Mouse (Mus musculus) hindbrain, embryonic 10.5 days (tissue): ENCODE measurements around the gene Gm20931. TPM values are rescaled to one million over a fixed set of nuclear protein-coding genes. Genes with fewer than 3 reads are reported as not detected.
"Not testable (repeated sequence)": the region's sequence is repeated elsewhere in the genome, so short reads cannot be mapped to it uniquely, and the experiment has no call there.

ENCODE experiments used
- DNase-seq: peaks from one replicate; pipeline ENCODE4 v3.0.0-alpha.2; 2017; ENCODE audit warnings: low spot score
- H3K27ac ChIP-seq: fragments of 300-500 bp; sonication (generic); 2 replicates; pipeline ENCODE4 v1.5.1; 2016; ENCODE audit warnings: mild to moderate bottlenecking, moderate library complexity
- H3K27me3 ChIP-seq: fragments of 300-500 bp; sonication (generic); 2 replicates; pipeline ENCODE4 v1.6.1; 2016; ENCODE audit warnings: mild to moderate bottlenecking; ENCODE audit not compliant: poor library complexity, insufficient read depth, severe bottlenecking
- H3K36me3 ChIP-seq: fragments of 300-500 bp; sonication (generic); 2 replicates; pipeline ENCODE4 v1.6.1; 2016; ENCODE audit warnings: mild to moderate bottlenecking, moderate library complexity
- H3K4me1 ChIP-seq: fragments of 300-500 bp; sonication (generic); replicated peaks from 2 replicates; pipeline ENCODE4 v1.6.1; 2016; ENCODE audit warnings: mild to moderate bottlenecking
- H3K4me3 ChIP-seq: fragments of 300-500 bp; sonication (generic); 2 replicates; pipeline ENCODE4 v1.5.1; 2016; ENCODE audit warnings: mild to moderate bottlenecking, moderate library complexity
- H3K9me3 ChIP-seq: fragments of 300-500 bp; sonication (generic); 2 replicates; pipeline ENCODE4 v1.6.1; 2016; ENCODE audit warnings: mild to moderate bottlenecking, moderate library complexity
- WGBS: fragments of 180-500 bp; shearing (Covaris S2); methylation state at CpG from one replicate; pipeline ENCODE4 v1.1.7; 2016; 5-methylcytosine and 5-hydroxymethylcytosine counted together
- polyA plus RNA-seq: library from polyadenylated mRNA; unstranded; fragments of >200 nt; fragmentation: Nextera tagmentation; extraction: Ambion mirVana; gene quantifications from 2 replicates; pipeline ENCODE4 v1.2.1, GENCODE M21; 2016

Gene Gm20931
- polyA plus RNA-seq = not detected in 2 replicates

DNA sequence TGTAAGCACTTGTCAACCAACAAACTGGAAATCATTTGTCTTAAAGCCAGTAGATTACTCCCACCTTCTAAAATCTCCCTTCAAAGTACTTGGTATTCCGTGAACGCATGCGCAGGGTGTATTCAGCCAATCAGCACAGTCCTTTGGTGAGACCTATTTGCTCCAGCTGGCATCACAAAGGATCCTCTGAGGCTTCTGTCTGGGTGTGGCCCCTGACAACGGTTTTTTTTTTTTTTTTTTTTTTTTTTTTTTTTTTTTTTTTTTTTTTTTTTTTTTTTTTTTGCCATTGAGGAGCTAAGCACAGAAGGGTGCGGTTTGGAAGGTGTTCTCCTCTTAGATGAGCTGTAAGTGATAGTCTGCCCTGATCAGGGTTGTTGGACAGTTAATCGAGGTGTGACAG is at the start of gene Gm20931:
Gene Gm20931 (plus strand): TSS at position 301 of the 400 bp plus-strand sequence.
- H3K27me3 ChIP-seq, H3K4me3 ChIP-seq, H3K36me3 ChIP-seq, DNase-seq, H3K9me3 ChIP-seq, H3K4me1 ChIP-seq, H3K27ac ChIP-seq: not testable (repeated sequence)
- WGBS = no CpG with 5 or more reads among the region's 6 CpGs
